Mouse (Mus musculus) thymus, adult 2 months (tissue): ENCODE results near the gene Kitl. TPM values are rescaled to one million over a fixed set of nuclear protein-coding genes. Genes with fewer than 3 reads are reported as not detected.

Experiments used
- DNase-seq: peaks from one replicate; pipeline ENCODE4 v3.0.0; 2021
- H3K27ac ChIP-seq: fragments of 200-500 bp; 2 replicates; pipeline ENCODE4 v1.5.1; 2012; ENCODE audit warnings: low read length, control low read depth; ENCODE audit not compliant: control insufficient read depth, insufficient read depth
- H3K27me3 ChIP-seq: fragments of 200-500 bp; 2 replicates; pipeline ENCODE4 v1.6.1; 2012; ENCODE audit warnings: mild to moderate bottlenecking, low read length, moderate library complexity, mixed read lengths; ENCODE audit not compliant: control insufficient read depth, insufficient read depth
- H3K36me3 ChIP-seq: fragments of 200-500 bp; 2 replicates; pipeline ENCODE4 v1.6.1; 2012; ENCODE audit warnings: mild to moderate bottlenecking, low read length, moderate library complexity; ENCODE audit not compliant: control insufficient read depth, insufficient read depth
- H3K4me1 ChIP-seq: fragments of 200-500 bp; replicated peaks from 2 replicates; pipeline ENCODE4 v1.6.1; 2012; ENCODE audit warnings: low read length; ENCODE audit not compliant: control insufficient read depth, insufficient read depth
- H3K4me3 ChIP-seq: fragments of 200-500 bp; 2 replicates; pipeline ENCODE4 v1.5.1; 2012; ENCODE audit warnings: mild to moderate bottlenecking, low read length, control low read depth, moderate library complexity; ENCODE audit not compliant: control insufficient read depth, insufficient read depth
- CTCF ChIP-seq: fragments of 200-500 bp; IDR thresholded peaks from 2 replicates; pipeline ENCODE4 v1.5.1; 2012; ENCODE audit warnings: mild to moderate bottlenecking, control low read depth, low read length, moderate library complexity, borderline replicate concordance; ENCODE audit not compliant: control insufficient read depth, poor library complexity, insufficient read depth; ENCODE audit errors: extremely low read depth
- POLR2A ChIP-seq: fragments of 200-500 bp; IDR thresholded peaks from 2 replicates; pipeline ENCODE4 v1.6.1; 2012; ENCODE audit warnings: mild to moderate bottlenecking, low read length, control low read depth, moderate library complexity; ENCODE audit not compliant: control insufficient read depth, poor library complexity, insufficient read depth; ENCODE audit errors: extremely low read depth
- WGBS: fragments of 180-500 bp; shearing (Covaris S2); methylation state at CpG from one replicate; pipeline ENCODE4 v1.1.7; 2018; 5-methylcytosine and 5-hydroxymethylcytosine counted together
- polyA plus RNA-seq: library from polyadenylated mRNA; depleted of rRNA; stranded (reverse); fragments of >200 nt; gene quantifications from 2 replicates; pipeline ENCODE4 v1.2.3, GENCODE M21; 2012

The Kitl gene
- polyA plus RNA-seq, 1 experiment = 13.4 TPM

DNA sequence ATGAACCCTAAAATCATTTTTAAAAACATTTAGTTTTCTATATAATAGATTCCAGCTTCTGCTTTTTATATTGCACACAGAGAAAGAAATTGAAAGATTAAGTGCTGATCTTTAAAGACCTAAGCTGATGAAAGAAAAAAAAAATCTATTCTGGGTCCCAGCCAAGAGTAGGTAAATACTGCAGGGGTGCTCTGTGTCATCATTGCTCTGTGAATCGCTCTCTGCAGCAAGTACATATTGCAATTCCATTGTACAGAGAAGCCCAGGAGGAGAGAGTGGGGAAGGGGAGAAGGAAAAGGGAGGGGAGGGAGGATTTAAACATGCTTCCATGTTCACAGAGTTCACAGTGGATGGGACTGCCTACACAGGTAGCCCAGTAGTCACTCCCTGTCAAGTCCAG, 116.9 kb downstream of the Kitl start:
- Histone ChIP-seq H3K36me3 (no peaks in the 10 kb centered on the region), H3K27me3 (no peaks in the 10 kb centered on the region), H3K4me1 (no peaks in the 10 kb centered on the region), H3K4me3 (no peak overlapping the region), H3K27ac (no peak overlapping the region)
- no peak for TF ChIP-seq POLR2A
- WGBS = 88% methylated on average over 1 of the region's 1 CpGs
- DNase-seq = no peak

DNA sequence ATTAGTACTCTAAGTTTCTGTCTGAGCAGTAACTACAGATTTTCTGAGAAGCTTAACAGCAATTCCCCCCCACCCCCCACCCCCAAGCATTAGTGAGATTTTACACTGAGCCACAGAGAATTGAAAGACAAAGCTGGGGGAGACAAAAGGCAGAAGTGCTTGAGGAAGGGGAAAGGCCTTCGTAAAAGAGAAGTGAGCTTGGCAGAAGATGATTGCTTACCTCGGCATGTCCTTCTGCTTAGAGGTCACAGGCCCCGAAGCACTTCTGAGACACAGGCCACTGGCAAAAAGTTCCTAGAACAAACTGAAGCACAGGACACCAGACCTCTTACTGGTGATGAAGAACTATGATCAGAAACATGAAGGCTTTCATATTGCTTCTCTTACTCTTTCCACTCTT, 123.1 kb downstream of the Kitl start:
- H3K27me3 ChIP-seq = no peaks in the 10 kb centered on the region
- no peaks in the 10 kb centered on the region for H3K36me3 ChIP-seq
- WGBS = 30% methylated on average over 3 of the region's 3 CpGs
- TF ChIP-seq CTCF = no peak
- H3K27ac ChIP-seq = no peak overlapping the region
- no peak overlapping the region for H3K4me3 ChIP-seq
- no peak for DNase-seq
- H3K4me1 ChIP-seq = no peaks in the 10 kb centered on the region

DNA sequence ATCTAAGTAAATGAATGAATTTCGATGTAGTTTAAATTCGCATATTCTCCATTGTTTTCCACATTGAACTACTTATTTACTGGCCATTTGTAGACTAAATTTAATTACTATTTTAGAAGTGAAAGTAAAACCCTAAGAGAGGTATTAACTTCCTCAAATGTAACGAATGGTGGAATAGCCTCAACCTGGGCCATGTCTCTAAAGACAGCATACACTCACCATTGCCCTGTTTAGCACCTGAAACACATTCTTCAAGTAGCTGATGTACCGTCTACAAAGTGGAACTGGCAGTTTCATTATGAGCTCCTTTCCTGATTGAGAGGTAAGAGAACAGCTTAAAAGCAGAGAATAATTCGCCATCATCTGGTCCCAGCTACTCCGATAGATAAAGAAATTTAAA, 132.7 kb downstream of the Kitl start:
- Histone ChIP-seq H3K4me1 (no peaks in the 10 kb centered on the region), H3K4me3 (no peak overlapping the region), H3K36me3 (no peaks in the 10 kb centered on the region), H3K27me3 (no peaks in the 10 kb centered on the region), H3K27ac (no peak overlapping the region)
- no peak for TF ChIP-seq CTCF
- no peak for TF ChIP-seq POLR2A
- DNase-seq = no peak
- WGBS = 77% methylated on average over 6 of the region's 6 CpGs
